Mouse (Mus musculus) brain, embryonic 18.5 days (tissue): ENCODE data around the gene D430019H16Rik.

ENCODE experiments used
- DNase-seq: peaks from one replicate; pipeline ENCODE4 v3.0.0-alpha.2; 2012; ENCODE audit warnings: low read depth, low spot score

Gene D430019H16Rik

GRCm38 (mm10) chr12:105537162-105537561, 83.5 kb downstream of the D430019H16Rik start:
- DNase-seq: no peak

- no peak for DNase-seq
These were observed 86.0 kb downstream of the D430019H16Rik start for GRCm38 (mm10) chr12:105539649-105540048.

- no peak for DNase-seq
These were observed 88.1 kb downstream of the D430019H16Rik start for GRCm38 (mm10) chr12:105541590-105542402.

GRCm38 (mm10) chr12:105542513-105542912, 88.9 kb downstream of the D430019H16Rik start:
- no peak for DNase-seq
